Mouse (Mus musculus) C2C12 (cell line): ENCODE measurements around the gene Stra8. TPM values are rescaled to one million over a fixed set of nuclear protein-coding genes. Genes with fewer than 3 reads are reported as not detected.

ENCODE experiments used
- H3K27me3 ChIP-seq: one replicate; pipeline ENCODE4 v1.6.1; 2011; ENCODE audit not compliant: control insufficient read depth, insufficient read depth, insufficient read length
- H3K36me3 ChIP-seq: one replicate; pipeline ENCODE4 v1.6.1; 2011; ENCODE audit not compliant: control insufficient read depth, insufficient read depth
- H3K4me3 ChIP-seq: one replicate; pipeline ENCODE4 v1.5.1; 2011; ENCODE audit warnings: mild to moderate bottlenecking, control low read depth; ENCODE audit not compliant: poor library complexity, insufficient read depth, severe bottlenecking
- H3K79me2 ChIP-seq: one replicate; pipeline ENCODE4 v1.6.1; 2011; ENCODE audit not compliant: control insufficient read depth, insufficient read depth
- H3K79me3 ChIP-seq: one replicate; pipeline ENCODE4 v1.6.1; 2011; ENCODE audit warnings: low read depth, control low read depth
- H3ac ChIP-seq: one replicate; pipeline ENCODE3; 2011; ENCODE audit warnings: low read depth; ENCODE audit not compliant: control insufficient read depth, insufficient read length
- CEBPB ChIP-seq: IDR thresholded peaks from one replicate; pipeline ENCODE4 v1.6.1; 2011; ENCODE audit warnings: low read depth, mild to moderate bottlenecking, control low read depth, moderate library complexity
- CTCF ChIP-seq: IDR thresholded peaks from one replicate; pipeline ENCODE4 v1.5.1; 2011; ENCODE audit not compliant: control insufficient read depth, insufficient read depth, insufficient read length
- FOSL1 ChIP-seq: IDR thresholded peaks from one replicate; pipeline ENCODE4 v1.8.0; 2011; ENCODE audit warnings: mild to moderate bottlenecking, low read length; ENCODE audit not compliant: poor library complexity, insufficient read depth, severe bottlenecking
- MAX ChIP-seq: IDR thresholded peaks from one replicate; pipeline ENCODE4 v1.6.1; 2011; ENCODE audit warnings: mild to moderate bottlenecking, control low read depth
- MYOD1 ChIP-seq: IDR thresholded peaks from one replicate; pipeline ENCODE4 v1.6.1; 2011; ENCODE audit warnings: low read depth; ENCODE audit not compliant: control insufficient read depth, insufficient read length
- MYOG ChIP-seq: IDR thresholded peaks from one replicate; pipeline ENCODE4 v1.6.1; 2011; ENCODE audit not compliant: control insufficient read depth, insufficient read length; ENCODE audit errors: extremely low read depth
- USF1 ChIP-seq: IDR thresholded peaks from one replicate; pipeline ENCODE4 v1.6.1; 2011; ENCODE audit warnings: low read depth, mild to moderate bottlenecking, control low read depth, moderate library complexity
- polyA plus RNA-seq: library from polyadenylated mRNA; unstranded; fragments of >200 nt; fragmentation: generic; extraction: Trizol; gene quantifications from one replicate; pipeline ENCODE4 v1.2.1, GENCODE M21; 2012; ENCODE audit warnings: missing spikeins

The Stra8 gene
- polyA plus RNA-seq, 1 experiment: not detected

DNA sequence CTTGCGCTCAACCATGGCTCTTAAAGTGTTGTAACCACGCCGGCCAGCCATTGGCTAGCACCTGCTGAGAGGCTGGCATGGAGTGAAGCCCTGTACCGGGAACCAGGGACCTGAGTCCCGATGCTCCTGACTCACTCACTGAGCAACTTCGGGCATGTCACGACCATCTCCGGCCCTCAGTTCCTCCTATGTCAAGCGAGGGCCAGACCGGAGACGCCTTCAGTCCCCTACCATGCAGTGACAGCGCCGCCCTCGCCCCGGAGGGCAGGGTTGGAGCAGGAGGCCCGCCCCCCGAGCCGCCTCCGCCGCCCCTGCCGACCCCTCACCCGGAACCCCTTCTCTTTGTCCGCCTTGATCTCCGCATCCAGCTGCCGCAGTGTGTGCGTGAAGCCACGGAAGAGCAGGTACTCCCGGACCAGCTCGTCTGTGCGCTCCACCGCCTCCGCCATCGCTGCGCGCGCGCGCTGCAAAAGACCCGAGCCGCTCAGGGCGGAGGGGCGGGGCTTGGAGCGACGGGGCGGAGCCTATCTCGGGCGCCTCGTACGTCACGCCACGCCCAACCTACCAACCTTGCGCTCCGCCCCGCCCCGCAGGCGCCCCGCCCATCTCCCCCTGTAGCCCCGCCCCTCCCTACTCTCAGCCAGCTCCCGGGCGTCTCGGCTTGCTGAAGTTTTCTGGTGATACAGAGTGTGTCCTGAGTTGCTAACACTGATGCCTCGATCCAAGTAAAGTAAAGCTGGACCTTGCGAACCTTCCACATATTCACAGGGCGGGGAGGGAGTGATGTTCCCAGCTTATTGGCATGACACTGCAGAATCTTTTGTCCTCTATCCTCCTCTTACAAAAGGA lies 9.4 kb upstream of the Stra8 start, which contains the start of gene Wdr91:
Gene Wdr91, minus strand, starts transcription at position 506 of the 849 bp plus-strand sequence.
- TF ChIP-seq MYOD1 (peak; percentile 9), CTCF (no peak)
- no peaks in the 10 kb centered on the region for H3K79me3 ChIP-seq
- H3K4me3 ChIP-seq: peak within 1 kb of the TSS; percentile 57

DNA sequence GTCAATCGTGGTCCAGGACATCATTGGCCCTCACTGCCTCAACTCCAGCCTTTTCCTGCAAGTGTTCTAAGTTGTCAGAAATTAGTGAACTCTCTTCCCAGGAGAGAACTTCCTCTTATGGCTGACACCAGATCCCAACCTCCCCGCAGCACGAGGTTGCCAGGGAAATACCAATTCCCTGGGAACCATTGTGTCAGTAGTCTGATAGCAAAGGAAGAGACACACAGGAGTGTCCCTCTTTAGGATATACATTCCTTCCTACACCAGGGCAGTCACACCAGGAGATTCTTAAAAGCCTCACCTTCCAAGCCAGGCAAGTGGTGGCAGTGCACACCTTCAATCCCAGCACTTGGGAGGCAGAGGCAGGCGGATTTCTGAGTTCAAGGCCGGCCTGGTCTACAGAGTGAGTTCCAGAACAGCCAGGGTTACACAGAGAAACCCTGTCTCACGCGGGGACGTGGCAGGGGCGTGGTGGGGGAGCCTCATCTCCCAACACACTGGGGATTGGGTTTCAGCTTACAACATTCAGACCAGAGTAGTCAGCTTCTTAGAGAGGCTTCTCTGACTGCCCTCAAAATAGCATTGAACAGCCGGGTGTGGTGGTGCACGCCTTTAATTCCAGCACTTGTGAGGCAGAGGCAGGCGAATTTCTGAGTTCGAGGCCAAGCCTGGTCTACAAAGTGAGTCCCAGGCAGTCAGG lies 6.5 kb upstream of the Stra8 start:
- peaks cover 8% of the 10 kb centered on the region for H3K79me2 ChIP-seq
- H3K36me3 ChIP-seq: no peaks in the 10 kb centered on the region
- H3ac ChIP-seq: no peak overlapping the region
- TF ChIP-seq MYOD1: no peak
- no peak for TF ChIP-seq FOSL1
- no peak for TF ChIP-seq CEBPB
- TF ChIP-seq MAX: no peak
- no peak for TF ChIP-seq USF1
- no peak for TF ChIP-seq CTCF
- TF ChIP-seq MYOG: no peak
- H3K4me3 ChIP-seq: no peak overlapping the region
- H3K79me3 ChIP-seq: no peaks in the 10 kb centered on the region
- H3K27me3 ChIP-seq: no peaks in the 10 kb centered on the region

More for the DNA sequence above, 9.4 kb upstream of the Stra8 start, which contains the start of gene Wdr91:
- Histone ChIP-seq H3K79me2 (peaks cover 8% of the 10 kb centered on the region), H3K36me3 (peaks cover 18% of the 10 kb centered on the region), H3K27me3 (no peaks in the 10 kb centered on the region), H3ac (peak within 1 kb of the TSS; percentile 94)

DNA sequence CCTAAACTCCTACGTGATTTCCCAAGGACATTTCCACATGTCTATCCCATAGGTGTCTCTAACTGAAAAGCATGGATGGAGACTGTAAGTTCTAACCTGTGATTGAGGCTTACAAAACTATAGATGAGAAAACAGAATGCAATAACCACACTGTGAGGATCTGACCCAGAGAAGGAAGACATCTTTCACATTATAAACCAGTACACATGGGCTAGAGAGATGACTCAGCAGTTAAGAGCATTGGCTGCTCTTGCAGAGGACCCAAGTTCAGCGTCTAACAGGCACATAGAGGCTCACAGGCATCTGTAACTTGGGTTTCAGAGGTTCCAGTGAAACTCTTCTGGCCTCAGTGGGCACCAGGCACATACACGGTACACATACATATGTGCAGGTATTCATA lies 5.5 kb upstream of the Stra8 start:
- H3K27me3 ChIP-seq: no peaks in the 10 kb centered on the region

DNA sequence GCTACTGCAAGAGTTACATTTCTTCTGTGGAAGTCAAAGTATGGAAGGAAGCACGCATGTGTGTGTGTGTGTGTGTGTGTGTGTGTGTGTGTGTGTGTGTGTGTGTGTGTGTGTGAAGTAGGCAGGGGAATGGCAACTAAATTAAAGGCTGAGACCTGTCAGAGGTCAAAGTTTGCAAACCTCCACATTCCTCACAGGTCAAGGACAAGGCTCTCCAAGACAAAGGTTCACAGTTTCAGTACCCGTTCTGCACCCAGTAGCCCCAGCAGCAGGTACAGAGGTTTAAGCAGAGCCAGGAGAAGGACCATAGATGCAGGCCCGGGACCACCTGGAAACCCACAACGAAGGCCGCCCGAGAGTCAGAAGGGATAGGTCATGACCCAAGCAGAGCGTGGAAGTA lies 817 bp upstream of the Stra8 start:
- Histone ChIP-seq H3K79me3 (no peaks in the 10 kb centered on the region), H3ac (no peak overlapping the region), H3K36me3 (no peaks in the 10 kb centered on the region), H3K27me3 (no peaks in the 10 kb centered on the region), H3K79me2 (no peaks in the 10 kb centered on the region), H3K4me3 (no peak overlapping the region)
- TF ChIP-seq MYOD1 (no peak), FOSL1 (no peak), MAX (no peak), MYOG (no peak), USF1 (no peak), CTCF (no peak), CEBPB (no peak)

More for the DNA sequence above, 5.5 kb upstream of the Stra8 start:
- no peaks in the 10 kb centered on the region for H3K36me3 ChIP-seq
- TF ChIP-seq FOSL1 (no peak), USF1 (no peak), CEBPB (no peak), CTCF (no peak), MYOD1 (no peak), MYOG (no peak), MAX (no peak)
- H3K4me3 ChIP-seq: no peak overlapping the region
- H3ac ChIP-seq: no peak overlapping the region
- no peaks in the 10 kb centered on the region for H3K79me3 ChIP-seq
- peaks cover 4% of the 10 kb centered on the region for H3K79me2 ChIP-seq

DNA sequence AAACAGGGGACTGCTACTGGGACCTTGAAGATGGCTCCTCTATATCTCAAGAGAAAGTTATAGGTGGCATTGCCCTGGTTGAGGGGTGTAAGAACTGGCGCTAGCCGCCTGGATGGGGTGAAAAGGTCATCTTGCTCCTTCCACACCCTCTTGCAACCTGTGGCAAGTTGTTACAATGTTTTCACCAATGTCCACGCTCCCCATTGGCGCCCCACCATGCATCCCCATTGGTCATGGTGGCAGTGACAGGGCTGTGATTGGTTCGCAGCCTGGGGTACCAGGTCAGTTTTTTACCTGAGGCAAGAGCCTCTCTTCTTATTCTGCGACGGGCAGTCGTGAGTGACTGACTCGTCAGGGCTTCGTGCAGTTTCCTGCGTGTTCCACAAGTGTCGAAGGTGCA lies 668 bp downstream of the Stra8 start:
- Histone ChIP-seq H3K4me3 (no peak overlapping the region), H3K27me3 (no peaks in the 10 kb centered on the region), H3K36me3 (no peaks in the 10 kb centered on the region), H3K79me3 (no peaks in the 10 kb centered on the region), H3ac (no peak overlapping the region), H3K79me2 (no peaks in the 10 kb centered on the region)
- TF ChIP-seq CTCF: no peak
- no peak for TF ChIP-seq MAX
- no peak for TF ChIP-seq USF1
- no peak for TF ChIP-seq FOSL1
- no peak for TF ChIP-seq MYOD1
- no peak for TF ChIP-seq CEBPB
- TF ChIP-seq MYOG: no peak

DNA sequence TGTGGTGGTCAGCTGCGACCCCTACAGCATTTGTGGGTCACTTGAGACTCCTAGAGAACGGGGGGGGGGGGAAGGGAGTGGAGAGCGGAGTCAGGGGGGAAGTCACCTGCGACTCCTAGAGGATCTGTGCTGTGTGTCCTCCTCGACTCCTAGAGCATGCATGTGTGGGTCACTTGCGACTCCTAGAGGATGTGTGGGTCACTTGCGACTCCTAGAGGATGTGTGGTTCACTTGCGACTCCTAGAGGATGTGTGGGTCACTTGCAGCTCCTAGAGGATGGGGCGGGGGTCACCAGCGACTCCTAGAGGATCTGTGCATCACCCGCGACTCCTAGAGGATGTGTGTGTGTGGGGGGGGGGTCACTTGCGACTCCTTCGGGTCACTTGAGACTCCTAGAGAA lies 2.0 kb downstream of the Stra8 start:
- Histone ChIP-seq H3ac (no peak overlapping the region), H3K36me3 (no peaks in the 10 kb centered on the region), H3K4me3 (no peak overlapping the region), H3K79me2 (no peaks in the 10 kb centered on the region), H3K79me3 (no peaks in the 10 kb centered on the region), H3K27me3 (no peaks in the 10 kb centered on the region)
- TF ChIP-seq USF1 (no peak), CTCF (peak; percentile 54)
